Mouse (Mus musculus) E14TG2a.4 (cell line): ENCODE measurements around the gene Got2.

ENCODE experiments used
- CTCF ChIP-seq: conservative IDR thresholded peaks from 2 replicates; pipeline ENCODE4 v1.5.1; 2014; ENCODE audit warnings: low read length
- NANOG ChIP-seq: IDR thresholded peaks from 2 replicates; pipeline ENCODE4 v1.6.1; 2014; ENCODE audit warnings: borderline replicate concordance, low read length, mixed read lengths

GRCm38 (mm10) chr8:95853102-95853843, 35.1 kb downstream of the Got2 start, which contains the start of gene Slc38a7:
- TF ChIP-seq CTCF (no peak), NANOG (no peak)
